In genomic region chr2:126765867-126766582, GRCm38 (mm10) we compare ENCODE assay signal across 11 mouse cellular contexts. TPM values are rescaled to one million over a fixed set of nuclear protein-coding genes. Genes with fewer than 3 reads are reported as not detected.
DNase-seq lines count a peak whose midpoint lies in the region; ATAC-seq and TF ChIP-seq lines count a peak whose summit lies in the region.
"Had no signal": no experiment of that assay in that cellular context is flagged by ENCODE, and none has a peak within 500 bp of the region (broad histone marks: within the 10 kb centered on the region; RNA-seq: fewer than 3 reads in every experiment).

No protein-coding gene starts in this region.

- H3K9me3 ChIP-seq in heart, embryonic 13.5 days: no peaks in the 10 kb centered on the region
- H3K9me3 ChIP-seq in limb, embryonic 14.5 days (ENCODE audit: control insufficient read depth, low read length): no peaks in the 10 kb centered on the region

- H3K9ac ChIP-seq in heart, embryonic 13.5 days: no peak overlapping the region
- no peak overlapping the region for H3K9ac ChIP-seq in limb, embryonic 14.5 days (ENCODE audit: low read depth, low read length, severe bottlenecking)

- no peaks in the 10 kb centered on the region for H3K27me3 ChIP-seq in heart, embryonic 13.5 days (replicated peaks)
- no peaks in the 10 kb centered on the region for H3K27me3 ChIP-seq in thymus, adult 2 months (ENCODE audit: control insufficient read depth, insufficient read depth, low read length)
- H3K27me3 ChIP-seq in limb, embryonic 14.5 days (ENCODE audit: control insufficient read depth, insufficient read depth, low read length): no peaks in the 10 kb centered on the region
- H3K27me3 ChIP-seq: CH12.LX had no signal

- DNase-seq in heart, adult 11 months: no peak
- peak; percentile 18 for DNase-seq in thymus, postnatal 4 days
- no peak for DNase-seq in thymus, adult 2 months
- DNase-seq in limb, embryonic 14.5 days (ENCODE audit: low spot score): no peak
- DNase-seq in gastrocnemius, adult 2 months: no peak
- DNase-seq in cerebellum, postnatal 36 days: no peak
- DNase-seq in spleen, adult 18-20 months: no peak
- DNase-seq: thymus, postnatal 25 days had no signal

- no peak for TF ChIP-seq POLR2A in thymus, adult 2 months (IDR thresholded peaks at IDR 0.05; ENCODE audit: control insufficient read depth, extremely low read depth, insufficient read depth, low read length, poor library complexity)
- no peak for TF ChIP-seq POLR2A in limb, embryonic 14.5 days (IDR thresholded peaks at IDR 0.05; ENCODE audit: borderline replicate concordance, extremely low read depth, insufficient read depth, insufficient read length)

- no peak overlapping the region for H3K27ac ChIP-seq in heart, embryonic 13.5 days (replicated peaks)
- H3K27ac ChIP-seq in thymus, adult 2 months (ENCODE audit: control insufficient read depth, insufficient read depth, low read length): no peak overlapping the region
- no peak overlapping the region for H3K27ac ChIP-seq in limb, embryonic 14.5 days (replicated peaks; ENCODE audit: low read depth, low read length)
- no peak overlapping the region for H3K27ac ChIP-seq in gastrocnemius, adult 2 months
- H3K27ac ChIP-seq: macrophage had no signal

- peaks cover 37% of the 10 kb centered on the region for H3K36me3 ChIP-seq in heart, embryonic 13.5 days
- H3K36me3 ChIP-seq in thymus, adult 2 months (ENCODE audit: control insufficient read depth, insufficient read depth, low read length): peaks cover 3% of the 10 kb centered on the region; the same call in 1 of the 2 replicates
- H3K36me3 ChIP-seq in limb, embryonic 14.5 days (ENCODE audit: control insufficient read depth, insufficient read depth, low read length): peaks cover 25% of the 10 kb centered on the region

- 31% methylated on average over 11 of the region's 11 CpGs for WGBS in heart, embryonic 13.5 days
- WGBS in thymus, adult 2 months: 63% methylated on average over 11 of the region's 11 CpGs
- WGBS in limb, embryonic 14.5 days: 34% methylated on average over 11 of the region's 11 CpGs

- no peak overlapping the region for H3K4me3 ChIP-seq in heart, embryonic 13.5 days
- no peak overlapping the region for H3K4me3 ChIP-seq in thymus, adult 2 months (ENCODE audit: control insufficient read depth, insufficient read depth, low read length)
- H3K4me3 ChIP-seq in limb, embryonic 14.5 days (replicated peaks; ENCODE audit: low read length): no peak overlapping the region
- no peak overlapping the region for H3K4me3 ChIP-seq in gastrocnemius, adult 2 months

- peaks cover 6% of the 10 kb centered on the region for H3K4me1 ChIP-seq in heart, embryonic 13.5 days
- H3K4me1 ChIP-seq in thymus, adult 2 months (replicated peaks; ENCODE audit: control insufficient read depth, insufficient read depth, low read length): no peaks in the 10 kb centered on the region
- no peaks in the 10 kb centered on the region for H3K4me1 ChIP-seq in limb, embryonic 14.5 days (ENCODE audit: control insufficient read depth, insufficient read depth, low read length)

- TF ChIP-seq CTCF in thymus, adult 2 months (IDR thresholded peaks at IDR 0.05; ENCODE audit: borderline replicate concordance, control insufficient read depth, extremely low read depth, insufficient read depth, low read length, poor library complexity): no peak
- TF ChIP-seq CTCF in gastrocnemius, adult 2 months (IDR thresholded peaks at IDR 0.05): no peak

- intact Hi-C loops in gastrocnemius, adult 2 months (cut with DNase I): no loop called here

- no peak for ATAC-seq in heart, embryonic 13.5 days (ENCODE audit: extremely low read depth, insufficient number of reproducible peaks, low FRiP score, low TSS enrichment)
- peak; percentile 26 for ATAC-seq in limb, embryonic 14.5 days (ENCODE audit: low FRiP score, low read depth)

- H3K4me2 ChIP-seq in heart, embryonic 13.5 days: peak overlapping the region; percentile 50
- H3K4me2 ChIP-seq in limb, embryonic 14.5 days (replicated peaks; ENCODE audit: low read depth, low read length, severe bottlenecking): no peak overlapping the region

RNA-seq across cellular contexts. Expression of gene Usp50, which starts 17.2 kb away (rescaled TPM):
- polyA plus RNA-seq in heart, embryonic 13.5 days (2015; fragmentation: Nextera tagmentation; extraction: Ambion mirVana): 1.5 and 2.2 TPM in 2 replicates
- 0.32 and 0.51 TPM in 2 replicates for polyA plus RNA-seq in thymus, adult 2 months (2012; rRNA removed)
- polyA plus RNA-seq in limb, embryonic 14.5 days (2012; rRNA removed): 0.73 and 1.2 TPM in 2 replicates
- 2.9 and 3.0 TPM in 2 replicates for polyA plus RNA-seq in limb, embryonic 14.5 days (2014; fragmentation: Nextera tagmentation; extraction: Ambion mirVana)
- total RNA-seq in gastrocnemius, adult 2 months (2021): under 1 TPM in 1 of 2 experiments, not detected in 1; 0.18 TPM
- polyA plus RNA-seq: macrophage had no signal

RNA-seq across cellular contexts. Expression of gene Usp8, which starts 58.9 kb away (rescaled TPM):
- 26.7 and 28.4 TPM in 2 replicates for polyA plus RNA-seq in heart, embryonic 13.5 days (2015; fragmentation: Nextera tagmentation; extraction: Ambion mirVana)
- 15.0 and 16.2 TPM in 2 replicates for polyA plus RNA-seq in thymus, adult 2 months (2012; rRNA removed)
- polyA plus RNA-seq in limb, embryonic 14.5 days (2012; rRNA removed): 33.4 and 37.0 TPM in 2 replicates
- 39.0 and 43.1 TPM in 2 replicates for polyA plus RNA-seq in limb, embryonic 14.5 days (2014; fragmentation: Nextera tagmentation; extraction: Ambion mirVana)
- 10 to 100 TPM; 14.8 to 18.9 TPM for total RNA-seq in gastrocnemius, adult 2 months (2021)
